Mouse (Mus musculus) liver, postnatal 0 days (tissue): ENCODE measurements around the gene Cldn10.

Experiments
- CTCF ChIP-seq: sonication (generic); IDR thresholded peaks from 2 replicates; pipeline ENCODE4 v1.5.1; 2016; ENCODE audit warnings: antibody characterized with exemption, low read depth
- EP300 ChIP-seq: IDR thresholded peaks from 2 replicates; pipeline ENCODE4 v1.6.1; 2016; ENCODE audit warnings: antibody characterized with exemption, low read depth, mild to moderate bottlenecking

DNA sequence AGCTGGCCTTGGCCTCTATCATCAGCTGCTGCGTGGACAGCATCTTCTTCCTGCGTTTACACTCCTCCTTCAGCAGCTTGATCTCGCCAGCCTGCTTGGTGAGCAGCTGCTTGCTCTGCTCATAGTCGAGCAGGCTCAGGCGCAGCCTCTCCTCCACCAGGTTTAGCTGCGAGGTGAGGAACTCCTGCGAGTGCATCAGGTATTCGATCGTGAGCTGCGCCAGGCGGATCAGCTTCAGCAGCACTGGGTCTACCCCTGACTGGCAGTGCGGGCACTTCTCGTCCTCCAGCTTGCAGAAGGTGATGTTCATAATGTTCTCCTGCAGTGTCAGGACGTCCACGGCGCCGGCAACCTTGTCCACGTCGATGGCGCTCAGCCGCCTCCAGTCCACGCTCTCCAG lies 134.5 kb downstream of the Cldn10 start:
- TF ChIP-seq CTCF (no peak), EP300 (no peak)
